Mouse (Mus musculus) left cerebral cortex, adult 11 months (tissue): ENCODE data around the gene Fshb.

Experiments used
- DNase-seq: peaks from one replicate; pipeline ENCODE4 v3.0.0; 2022; ENCODE audit warnings: low spot score

The Fshb gene

DNA sequence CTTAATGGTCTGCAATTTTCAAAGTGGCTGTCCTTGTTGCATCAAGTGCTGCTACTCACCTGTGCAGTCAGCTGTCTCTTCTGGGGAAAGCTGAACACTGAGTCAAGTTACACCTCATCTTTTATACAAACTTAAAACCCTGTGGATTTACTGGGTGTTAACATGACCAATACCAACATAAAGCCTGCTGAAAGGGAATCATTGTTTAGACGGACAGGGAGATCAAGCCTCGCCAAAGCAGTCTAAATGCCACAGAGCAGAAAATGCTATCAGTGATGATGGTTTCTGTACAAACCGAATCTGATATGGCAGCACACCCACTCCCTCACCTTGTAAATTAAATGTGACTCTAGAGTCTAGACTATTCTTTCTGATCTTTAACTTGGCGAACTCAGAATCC is at the start of gene Fshb:
Fshb (minus strand) TSS at position 101 of the 400 bp plus-strand sequence.
- no peak for DNase-seq

DNA sequence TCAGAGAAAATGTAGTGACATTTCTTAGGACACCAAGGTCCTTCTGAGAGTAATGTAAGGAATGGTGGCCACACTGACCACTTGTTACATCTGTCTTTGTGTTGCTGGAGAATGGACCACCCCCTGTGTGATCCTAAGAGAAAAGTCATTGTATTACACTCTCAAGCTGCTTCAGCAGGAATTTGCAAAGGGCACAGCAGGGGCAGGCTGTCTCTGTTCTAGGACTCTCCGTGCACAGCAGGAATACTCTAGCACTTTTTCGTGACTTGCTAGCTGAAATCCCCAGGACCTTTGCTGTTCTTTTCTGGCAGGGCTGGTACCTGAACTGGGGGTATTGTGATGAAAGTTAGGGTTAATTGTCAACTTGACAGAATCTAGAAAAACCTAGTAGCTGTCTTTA is 24.8 kb upstream of the Fshb start:
- DNase-seq: no peak

DNA sequence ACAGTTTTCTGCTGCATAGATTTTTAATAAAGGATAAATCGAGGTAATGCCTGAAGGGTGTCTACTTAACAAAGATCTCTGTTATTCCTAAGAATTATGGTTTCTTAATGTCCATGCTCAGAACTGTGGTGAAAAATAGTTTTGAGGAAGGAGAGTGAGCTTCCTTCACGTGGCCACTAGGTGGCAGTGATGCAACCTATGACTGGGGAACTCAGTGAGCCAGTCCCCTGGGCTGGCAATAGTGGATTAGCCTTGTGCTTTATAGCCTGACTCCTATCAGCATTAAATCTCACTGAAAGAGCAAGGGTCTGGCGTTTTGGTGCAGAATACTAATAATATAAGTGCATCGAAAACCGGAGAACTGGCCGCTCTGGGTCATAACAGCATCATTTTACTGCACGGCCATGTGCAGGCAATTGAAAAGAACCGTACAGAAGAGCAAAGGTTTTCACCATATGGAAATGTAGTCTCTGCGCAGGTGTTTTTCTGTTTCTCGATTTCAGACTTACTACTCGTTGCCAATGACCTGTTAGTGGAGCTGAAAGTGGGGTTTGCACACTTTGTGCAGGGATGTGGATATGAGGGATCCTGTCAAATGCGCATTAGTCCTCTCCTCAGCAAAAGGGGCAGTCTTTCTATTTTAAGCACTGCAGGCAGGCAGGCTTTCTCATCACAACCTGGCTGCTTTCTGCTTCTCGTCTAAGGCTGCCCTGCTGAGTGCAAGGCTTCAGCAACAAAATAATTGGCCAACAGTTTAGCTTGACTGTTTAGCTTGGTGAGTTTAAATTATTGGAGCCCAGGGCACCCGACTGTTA is 23.8 kb upstream of the Fshb start:
- peak; percentile 4 for DNase-seq

DNA sequence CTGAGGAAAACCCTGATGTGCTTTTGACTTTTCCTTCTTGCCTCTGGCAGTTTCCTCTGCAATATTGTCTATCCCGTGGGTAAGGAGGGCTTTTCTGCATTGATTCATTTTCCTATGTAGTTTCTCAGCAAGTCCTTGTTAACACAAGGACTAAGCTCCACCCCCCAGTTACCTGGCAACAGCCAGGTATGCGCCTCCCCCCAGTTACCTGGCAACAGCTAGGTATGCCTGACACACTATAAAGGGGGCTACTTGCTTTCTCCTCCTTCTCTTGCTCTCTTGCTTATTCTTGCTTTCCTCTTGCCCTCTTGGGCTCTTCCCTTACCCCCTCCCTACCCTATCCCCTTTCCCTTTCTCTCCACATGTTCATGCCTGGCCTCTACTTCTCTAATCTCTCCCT is 3.8 kb upstream of the Fshb start:
- DNase-seq: no peak

DNA sequence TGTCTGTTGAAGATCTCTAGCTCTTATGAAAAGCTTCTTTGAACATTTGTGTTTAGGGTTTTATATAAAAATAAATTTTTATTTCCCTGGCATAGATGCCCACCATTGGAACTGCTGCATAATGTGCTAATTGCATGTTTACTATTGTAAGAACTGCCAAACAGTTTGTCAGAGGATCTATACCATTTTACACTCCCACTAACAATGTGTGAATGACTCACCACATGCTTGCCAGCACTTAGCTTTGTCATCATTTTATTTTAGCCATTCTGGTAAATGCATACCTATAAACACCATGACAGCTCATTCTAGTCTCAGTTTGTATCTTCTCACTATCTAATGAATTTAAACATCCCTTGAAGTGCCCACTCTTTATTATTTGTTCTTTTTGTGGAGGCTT is 13.5 kb downstream of the Fshb start:
- DNase-seq: no peak

DNA sequence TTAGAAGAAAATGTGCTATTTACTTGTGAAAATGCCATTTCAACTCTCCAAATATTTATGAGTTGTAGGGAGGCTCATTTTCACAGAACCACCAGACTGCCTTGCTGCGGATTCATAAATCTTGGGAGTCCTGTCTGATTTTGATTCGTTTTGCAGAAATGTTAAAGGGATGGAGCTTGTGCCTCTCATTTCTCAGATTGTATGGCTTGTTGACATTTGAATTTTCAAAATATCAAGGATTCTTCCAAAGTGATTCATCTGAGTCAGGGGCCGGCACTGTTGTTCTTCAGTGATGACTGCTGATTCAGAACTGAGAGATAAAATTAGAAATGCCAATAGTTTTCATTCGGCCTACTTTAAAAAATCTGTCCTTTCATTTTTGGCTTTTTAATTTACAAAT is 18.6 kb downstream of the Fshb start:
- DNase-seq: no peak

DNA sequence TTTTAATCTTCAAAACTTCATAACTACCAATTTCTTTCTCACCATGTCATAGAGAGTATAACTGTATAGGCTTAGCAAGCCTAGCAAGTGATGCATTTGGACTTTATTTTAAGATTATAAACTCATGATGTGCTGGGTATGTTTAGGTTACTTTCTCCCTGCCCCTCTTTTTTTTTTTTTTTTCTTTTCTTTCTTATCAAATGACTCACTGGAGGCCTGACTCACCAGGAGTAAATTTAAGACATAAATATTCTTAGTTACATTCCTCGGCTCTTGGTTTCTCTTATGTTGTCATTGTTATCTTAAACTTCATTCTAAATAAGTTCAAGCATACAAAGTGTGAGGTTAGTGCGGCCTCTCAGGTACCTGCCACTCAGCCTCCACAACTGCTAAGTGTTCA is 23.5 kb downstream of the Fshb start:
- no peak for DNase-seq

DNA sequence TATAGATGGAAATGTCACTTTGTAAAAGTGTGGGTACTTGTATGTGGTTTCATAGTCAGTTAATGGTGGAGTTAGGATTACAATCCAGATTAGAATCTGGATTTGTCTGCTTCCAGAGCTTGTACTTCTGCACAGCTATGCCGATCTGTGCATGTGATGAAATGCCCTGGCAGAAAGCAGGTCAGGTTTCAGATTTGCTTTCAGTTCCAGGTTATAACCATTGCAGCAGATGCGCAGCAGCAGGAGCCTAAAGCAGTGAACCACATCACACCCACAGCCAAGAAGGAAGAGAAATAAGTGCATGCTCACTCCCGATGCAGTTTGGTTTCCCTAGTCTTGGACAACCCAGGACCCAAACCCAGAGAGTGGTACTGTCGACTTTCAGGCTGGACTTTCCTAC is 34.8 kb downstream of the Fshb start:
- DNase-seq: no peak

DNA sequence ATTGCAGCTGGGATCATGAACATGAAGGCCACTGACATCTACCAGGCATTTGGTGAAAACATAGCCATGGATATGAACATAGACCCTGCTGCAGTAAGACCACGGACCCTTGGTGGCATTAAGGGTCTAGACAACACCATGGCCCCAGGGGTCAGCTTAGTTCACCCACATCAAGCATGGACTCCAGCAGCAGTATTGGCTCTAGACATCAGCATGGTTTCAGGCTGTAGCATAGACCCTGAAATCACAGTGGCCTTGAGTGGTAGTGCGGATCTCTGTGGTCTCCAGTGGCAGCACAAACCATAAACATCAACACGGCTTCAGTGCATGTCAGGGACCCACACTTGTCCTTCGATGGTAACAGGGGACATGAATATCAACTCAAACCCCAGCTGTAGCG is 36.7 kb downstream of the Fshb start:
- DNase-seq: no peak

DNA sequence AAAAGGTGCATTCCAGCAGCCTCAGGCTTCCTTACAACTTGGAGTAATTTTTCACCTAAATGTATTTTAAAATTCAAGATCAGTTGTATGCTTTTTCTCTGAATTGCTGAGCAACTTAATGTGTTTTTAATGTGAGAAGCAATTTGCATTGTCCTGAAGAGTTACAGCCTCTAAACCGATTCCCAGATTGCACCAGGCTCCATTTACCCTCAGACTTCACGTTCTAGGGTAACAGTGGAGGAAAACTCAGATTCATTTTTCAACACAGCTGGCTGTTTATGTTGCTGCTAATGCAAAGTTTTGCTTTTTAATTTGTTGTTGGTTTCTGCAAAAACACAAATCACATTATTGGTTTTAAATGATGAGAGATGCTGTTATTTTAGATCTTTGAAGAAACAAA is 40.1 kb downstream of the Fshb start:
- no peak for DNase-seq

DNA sequence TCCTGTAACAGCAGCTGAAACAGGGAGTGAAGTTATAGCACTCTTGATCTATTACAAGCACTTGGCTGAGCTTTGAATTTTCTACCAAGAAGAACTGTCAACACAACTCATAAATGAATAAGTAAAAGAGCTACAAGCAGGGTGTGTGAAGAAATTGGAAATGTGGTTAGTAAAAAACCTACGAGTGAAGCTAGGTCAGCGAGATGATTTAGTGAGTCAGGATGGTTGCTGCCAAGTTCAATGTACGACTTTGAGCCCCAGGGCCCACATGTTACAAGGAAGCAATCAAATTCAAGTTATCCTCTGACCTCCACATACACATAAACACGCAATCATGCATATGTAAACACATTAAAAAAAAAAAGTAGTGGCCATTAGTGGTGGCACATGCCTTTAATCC is 46.3 kb downstream of the Fshb start:
- no peak for DNase-seq

DNA sequence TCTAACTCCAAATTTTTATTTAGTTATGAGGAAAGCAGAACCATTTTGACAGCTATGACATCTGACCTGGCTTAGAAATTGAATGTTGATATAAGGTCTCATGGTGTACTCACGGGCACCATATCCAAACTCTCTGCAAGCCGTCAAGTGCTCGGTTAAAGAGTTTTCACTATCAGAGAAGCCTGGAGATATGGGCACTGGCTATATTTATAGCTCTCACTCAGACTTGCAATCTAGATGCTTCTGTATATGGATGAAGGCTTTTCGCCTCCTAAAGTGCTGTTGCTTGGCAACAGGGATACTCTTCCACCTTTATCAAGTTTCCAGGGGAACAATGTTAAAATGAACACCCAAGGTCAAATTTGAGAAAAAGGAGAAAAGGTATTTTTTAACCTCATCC is 47.1 kb downstream of the Fshb start:
- DNase-seq: no peak

DNA sequence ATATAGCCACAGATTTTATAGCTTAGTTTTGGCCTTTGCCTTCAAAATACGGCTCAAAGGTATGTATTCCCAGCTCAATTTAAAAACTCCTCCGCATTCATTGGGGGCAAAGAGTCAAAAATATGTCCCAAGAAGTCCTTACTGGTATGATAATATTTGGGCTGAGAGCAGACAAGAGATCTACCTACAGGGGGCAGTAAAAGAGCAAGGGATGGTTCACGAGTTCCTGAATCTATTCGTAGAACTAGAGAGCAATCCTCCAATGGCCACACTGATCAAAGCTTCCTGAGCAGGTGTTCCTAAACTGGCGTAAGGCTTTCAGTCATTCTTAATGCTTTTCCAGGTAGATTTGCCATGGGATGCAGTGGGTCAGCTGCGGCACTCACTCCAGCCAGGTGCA is 49.3 kb downstream of the Fshb start:
- no peak for DNase-seq

DNA sequence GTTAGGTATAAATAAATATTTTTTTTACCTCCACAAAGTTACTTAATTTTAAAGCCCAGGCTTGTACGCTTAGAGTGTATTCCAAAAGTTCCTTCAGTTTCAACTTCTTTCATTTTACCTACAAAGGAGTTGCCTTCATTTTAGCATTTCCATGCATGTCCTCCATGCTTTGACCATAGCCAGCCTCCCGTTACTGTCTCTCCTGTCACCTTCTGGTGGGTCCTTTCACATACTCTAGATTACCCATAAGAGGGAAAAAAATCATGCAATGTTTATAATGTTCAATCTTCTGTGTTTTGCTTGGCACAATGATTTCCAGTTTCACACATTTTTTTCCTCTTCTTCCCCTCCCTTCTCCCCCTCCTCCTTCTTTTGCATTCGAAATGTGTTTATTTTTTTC is 53.1 kb downstream of the Fshb start:
- DNase-seq: no peak
